Mouse (Mus musculus): ENCODE measurements around the gene Ppp2ca. TPM values are rescaled to one million over a fixed set of nuclear protein-coding genes. Genes with fewer than 3 reads are reported as not detected.
A peak's percentile ranks its signal among the peaks of the same experiment; 100 is the strongest.
"Not testable (repeated sequence)": the region's sequence is repeated elsewhere in the genome, so short reads cannot be mapped to it uniquely, and the experiment has no call there.

The Ppp2ca gene
- polyA plus RNA-seq, 1 experiment from 2014 or later, result 80.6 TPM

DNA sequence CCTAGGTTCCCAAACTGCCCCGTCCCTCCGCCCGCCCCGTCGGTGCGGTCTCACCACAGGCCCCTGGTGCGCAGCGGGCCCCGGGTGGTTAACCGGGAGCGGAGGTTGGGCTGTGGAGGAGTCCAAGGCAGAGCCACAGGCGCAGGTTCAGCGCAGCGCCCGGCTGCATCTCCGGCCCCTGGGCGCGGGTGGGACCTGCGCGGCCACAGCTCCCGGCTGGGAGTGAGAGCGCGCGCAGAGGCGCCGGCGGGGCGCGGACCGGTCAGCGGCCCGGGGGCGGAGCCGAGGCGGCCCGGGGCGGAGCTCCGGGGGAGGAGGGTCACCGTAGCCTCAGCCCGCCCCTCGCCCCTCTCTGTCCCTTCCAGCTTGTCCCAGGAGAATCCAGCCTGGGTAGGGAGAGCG lies 69.4 kb downstream of the Ppp2ca start:
- ATAC-seq (replicated peaks; ENCODE audit: low FRiP score), result peak; percentile 91
- H3K27ac ChIP-seq; H3K36me3 ChIP-seq; H3K9me3 ChIP-seq (replicated peaks): not testable (repeated sequence)
- Histone ChIP-seq H3K4me2 (peak overlapping the region; percentile 87), H3K4me3 (replicated peaks) (peak overlapping the region; percentile 56), H3K4me1 (peaks cover 14% of the 10 kb centered on the region), H3K9ac (peak overlapping the region; percentile 41), H3K27me3 (peaks cover 58% of the 10 kb centered on the region)
- WGBS, result under 1% methylated on average over 41 of the region's 42 CpGs

GRCm38 (mm10) chr11:52168461-52168860 lies 70.0 kb downstream of the Ppp2ca start:
- H3K4me3 ChIP-seq (replicated peaks), result peak overlapping the region; percentile 56
- no peak overlapping the region for H3K27ac ChIP-seq
- H3K9me3 ChIP-seq (replicated peaks), result no peaks in the 10 kb centered on the region
- H3K4me1 ChIP-seq, result peaks cover 14% of the 10 kb centered on the region
- H3K36me3 ChIP-seq, result no peaks in the 10 kb centered on the region
- ATAC-seq (replicated peaks; ENCODE audit: low FRiP score), result no peak
- peak overlapping the region; percentile 87 for H3K4me2 ChIP-seq
- peak overlapping the region; percentile 36; the same call in 1 of the 2 replicates for H3K9ac ChIP-seq
- peaks cover 60% of the 10 kb centered on the region for H3K27me3 ChIP-seq
- 16% methylated on average over 12 of the region's 12 CpGs for WGBS

Small RNA genes within 50 kb of the gene (microRNA-seq; reads per million reads assigned to microRNA genes)
- gene Gm24157, result not detected
- gene Mir3061, result 17.2 reads per million, percentile 37 among the genes with 10 or more reads in this experiment

Other genes with a start within 250 kb of the Ppp2ca start
- gene Jade2, start 241.0 kb upstream of the Ppp2ca start, polyA plus RNA-seq (2015; fragmentation: Nextera tagmentation; extraction: Ambion mirVana), result 0.63 and 0.81 TPM in 2 replicates
- gene Cdkn2aipnl, start 131.0 kb upstream of the Ppp2ca start, polyA plus RNA-seq (2015; fragmentation: Nextera tagmentation; extraction: Ambion mirVana), result 95.7 and 96.9 TPM in 2 replicates
- 211 and 228 TPM in 2 replicates for gene Ube2b, start 97.9 kb upstream of the Ppp2ca start, polyA plus RNA-seq (2015; fragmentation: Nextera tagmentation; extraction: Ambion mirVana)
- 8.4 and 8.7 TPM in 2 replicates for gene Cdkl3, start 94.5 kb upstream of the Ppp2ca start, polyA plus RNA-seq (2015; fragmentation: Nextera tagmentation; extraction: Ambion mirVana)
- not detected in 2 replicates for gene Olfr1373, start 46.8 kb downstream of the Ppp2ca start, polyA plus RNA-seq (2015; fragmentation: Nextera tagmentation; extraction: Ambion mirVana)
- not detected in 2 replicates for gene Olfr1371, start 115.3 kb downstream of the Ppp2ca start, polyA plus RNA-seq (2015; fragmentation: Nextera tagmentation; extraction: Ambion mirVana)
- 790 and 863 TPM in 2 replicates for gene Skp1a, start 133.3 kb downstream of the Ppp2ca start, polyA plus RNA-seq (2015; fragmentation: Nextera tagmentation; extraction: Ambion mirVana)
- 15.4 and 15.5 TPM in 2 replicates for gene Tcf7, start 184.3 kb downstream of the Ppp2ca start, polyA plus RNA-seq (2015; fragmentation: Nextera tagmentation; extraction: Ambion mirVana)